Mouse (Mus musculus) neutrophil, adult 5-6 weeks (primary cell): ENCODE data around the gene Ddx46. TPM values are rescaled to one million over a fixed set of nuclear protein-coding genes. Genes with fewer than 3 reads are reported as not detected.
"Not testable (repeated sequence)": the region's sequence is repeated elsewhere in the genome, so short reads cannot be mapped to it uniquely, and the experiment has no call there.

Source experiments
- ATAC-seq: fragments of 151-379, 151-347 bp; 2 replicates; pipeline ENCODE4 v1.8.0; 2017; ENCODE audit warnings: mild to moderate bottlenecking, moderate TSS enrichment; ENCODE audit not compliant: insufficient number of reproducible peaks, poor library complexity, low FRiP score, severe bottlenecking; ENCODE audit errors: extremely low read depth
- total RNA-seq: library from RNA; stranded (forward); fragments of 200-1000 nt; gene quantifications from 2 replicates; pipeline ENCODE4 v1.2.3, GENCODE M21; 2017

The Ddx46 gene
- total RNA-seq, 1 experiment from 2014 or later: 230 TPM

DNA sequence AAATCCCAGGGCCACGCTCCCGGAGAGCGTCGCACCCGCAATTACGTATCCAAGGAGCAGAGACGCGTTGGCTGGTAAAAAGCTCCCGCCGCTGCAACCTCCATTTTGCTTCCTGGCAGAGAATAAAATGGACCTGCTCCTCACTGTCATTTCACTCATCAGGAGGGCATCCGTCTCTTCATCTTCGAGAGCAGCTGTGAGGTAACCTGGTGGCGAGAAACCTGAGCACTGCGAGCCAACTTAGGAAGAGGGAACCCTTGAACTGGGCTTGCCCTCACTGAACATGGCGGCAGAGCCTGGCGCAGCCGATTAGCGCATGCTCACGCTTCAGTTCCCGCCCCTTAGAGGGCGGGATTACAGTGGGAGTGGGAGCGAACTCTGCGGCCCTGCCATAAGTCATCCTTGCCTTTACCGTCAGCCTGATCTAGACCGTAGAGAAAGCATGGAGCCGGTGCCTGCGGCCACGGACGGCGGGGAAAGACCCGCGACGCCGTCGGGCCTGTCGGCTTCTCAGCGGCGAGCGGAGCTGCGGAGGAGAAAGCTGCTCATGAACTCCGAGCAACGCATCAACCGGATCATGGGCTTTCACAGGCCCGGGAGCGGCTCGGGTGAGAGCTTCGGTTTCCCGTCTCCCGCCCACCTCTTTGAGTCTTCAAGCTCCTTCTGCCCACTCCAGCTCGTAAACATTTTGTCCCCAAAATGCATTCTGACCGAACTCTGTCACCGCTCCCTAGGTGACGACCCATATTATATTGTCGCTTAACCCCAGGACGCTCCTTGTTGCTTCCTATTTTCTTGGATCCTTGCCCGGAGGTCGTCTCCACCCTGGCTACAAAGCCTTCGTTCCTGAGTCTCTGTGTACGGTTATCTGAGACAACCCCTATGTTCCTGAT, 11.9 kb upstream of the Ddx46 start, which contains the start of gene Caml:
Gene Caml, plus strand, starts transcription at position 357 of the 893 bp plus-strand sequence.
- peak; percentile 97 for ATAC-seq

DNA sequence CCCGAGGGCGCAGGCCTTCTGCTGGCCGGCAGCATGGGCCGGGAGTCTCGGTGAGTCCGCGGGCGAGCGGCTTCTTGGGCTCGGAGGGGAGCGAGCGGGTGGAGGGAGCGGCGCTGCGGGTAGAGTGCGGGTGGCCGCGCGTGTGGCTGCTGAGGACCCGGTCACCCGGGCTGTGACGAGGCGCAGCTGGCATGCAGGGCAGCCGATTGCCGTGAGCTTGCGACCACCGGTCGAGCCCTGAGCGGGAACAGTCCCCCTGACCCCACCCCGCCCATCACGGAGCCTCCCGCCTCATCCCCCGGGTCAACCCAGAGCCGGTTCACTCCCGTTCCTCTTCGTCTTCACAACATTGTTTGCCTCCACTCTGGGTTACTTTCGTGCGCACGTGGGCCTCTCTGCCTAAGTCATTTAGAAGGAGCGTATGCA, 332 bp downstream of the Ddx46 start:
- ATAC-seq: no peak

DNA sequence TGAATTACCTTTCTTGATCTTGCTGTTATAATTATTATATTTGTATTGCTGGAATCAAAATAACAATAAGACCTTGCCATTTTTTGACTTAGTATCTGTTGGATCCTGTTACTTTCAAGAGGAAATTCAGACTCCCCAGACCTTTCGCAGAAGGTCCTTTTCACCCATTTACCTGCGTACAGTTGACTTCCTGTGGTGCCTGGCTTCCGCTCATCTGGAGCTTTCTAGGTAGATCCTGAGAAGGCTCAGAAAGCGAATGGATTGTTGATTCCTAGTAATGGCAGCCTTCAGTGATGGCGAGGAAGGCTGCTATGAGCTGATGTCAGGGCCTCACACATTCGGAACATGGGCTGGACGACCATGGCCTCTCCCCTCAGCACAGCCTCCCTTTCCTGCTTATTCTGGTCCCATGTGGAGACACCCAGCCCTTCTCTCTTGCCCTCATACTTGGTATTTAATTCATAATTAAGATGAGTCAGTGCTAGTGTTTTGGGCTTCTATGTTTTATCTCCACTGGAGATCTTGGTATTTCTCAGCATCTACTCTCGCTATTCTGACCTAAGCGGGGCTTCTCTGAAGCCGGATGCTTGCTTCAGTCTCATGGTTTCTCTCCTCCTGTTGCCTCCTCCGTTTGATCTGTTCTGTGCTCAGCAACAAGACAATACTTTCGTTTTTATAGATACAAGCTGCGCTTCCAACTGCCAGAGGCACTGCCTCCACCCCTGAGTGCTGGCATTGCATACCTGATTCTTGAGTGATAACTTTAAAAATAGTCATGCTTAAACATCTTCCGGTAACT, 1.6 kb downstream of the Ddx46 start:
- ATAC-seq: no peak

DNA sequence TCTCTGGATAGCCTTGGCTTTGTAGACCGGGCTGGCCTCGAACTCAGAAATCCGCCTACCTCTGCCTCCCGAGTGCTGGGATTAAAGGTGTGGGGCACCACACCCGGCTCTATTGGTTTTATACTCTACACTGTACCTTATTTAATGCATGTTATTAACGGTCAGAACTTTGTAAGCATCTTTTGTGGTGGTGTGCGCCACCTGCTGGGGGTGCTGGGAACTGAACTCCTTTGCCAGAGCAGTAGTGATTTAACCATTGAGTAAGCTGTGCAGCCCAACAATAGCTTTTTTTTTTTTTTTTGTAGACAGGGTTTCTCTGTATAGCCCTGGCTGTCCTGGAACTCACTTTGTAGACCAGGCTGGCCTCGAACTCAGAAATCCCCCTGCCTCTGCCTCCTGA, 5.7 kb downstream of the Ddx46 start:
- peak; percentile 74; the same call in 1 of the 2 replicates for ATAC-seq

DNA sequence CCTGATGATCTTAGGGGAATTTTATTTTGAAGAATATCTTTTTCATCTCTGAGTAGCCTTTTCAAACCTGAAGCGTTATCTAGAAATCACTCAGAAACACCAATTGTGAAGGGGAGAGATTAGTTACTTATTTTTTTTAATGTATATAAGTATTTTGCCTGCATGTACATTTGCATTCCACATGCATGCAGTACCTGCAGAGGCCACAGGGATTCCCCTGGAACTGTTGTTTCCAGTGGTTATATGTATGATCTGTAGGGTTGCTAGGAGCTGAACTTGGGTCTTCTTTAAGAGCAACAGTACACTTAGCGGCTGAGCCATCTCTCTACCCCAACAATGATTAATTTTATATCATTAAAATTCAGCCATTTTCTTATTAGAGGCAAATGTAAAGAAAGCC, 9.7 kb downstream of the Ddx46 start:
- peak; percentile 37; the same call in 1 of the 2 replicates for ATAC-seq

DNA sequence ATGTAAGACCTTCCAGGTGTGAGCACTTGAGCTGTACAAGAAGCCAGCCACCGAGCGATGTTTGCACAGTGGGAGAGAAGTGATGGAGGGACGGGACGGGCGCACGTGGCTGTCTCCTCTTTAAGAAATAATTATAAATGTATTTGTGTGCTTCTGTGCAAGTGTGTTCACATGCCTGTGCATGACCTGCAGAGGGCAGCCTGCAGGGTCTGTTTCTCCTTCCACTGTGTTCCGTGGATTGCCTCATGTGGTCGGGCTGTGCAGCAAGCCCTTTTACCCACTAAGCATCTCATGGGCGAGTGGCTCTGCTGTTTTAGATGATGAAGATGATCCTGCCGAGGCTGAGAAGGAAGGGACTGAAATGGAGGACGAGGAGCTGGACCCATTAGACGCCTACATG, 15.3 kb downstream of the Ddx46 start:
- ATAC-seq: no peak

DNA sequence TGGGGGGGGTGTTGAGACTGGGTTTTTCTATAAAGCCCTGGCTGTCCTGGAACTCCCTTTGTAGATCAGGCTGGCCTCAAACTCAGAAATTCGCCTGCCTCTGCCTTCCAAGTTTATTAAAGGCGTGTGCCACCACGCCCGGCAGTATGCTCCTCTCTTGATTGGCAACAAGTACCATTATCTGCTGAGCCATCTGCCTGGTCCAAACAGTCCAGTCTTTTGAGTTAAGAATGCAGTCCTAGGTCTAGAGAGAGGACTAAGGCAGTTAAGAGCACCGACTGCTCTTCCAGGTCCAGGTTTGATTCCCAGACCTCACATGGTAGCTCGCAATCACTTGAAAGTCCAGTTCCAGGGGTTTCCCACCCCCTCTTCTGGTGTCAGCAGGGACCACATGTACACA, 16.2 kb downstream of the Ddx46 start:
- no peak for ATAC-seq

DNA sequence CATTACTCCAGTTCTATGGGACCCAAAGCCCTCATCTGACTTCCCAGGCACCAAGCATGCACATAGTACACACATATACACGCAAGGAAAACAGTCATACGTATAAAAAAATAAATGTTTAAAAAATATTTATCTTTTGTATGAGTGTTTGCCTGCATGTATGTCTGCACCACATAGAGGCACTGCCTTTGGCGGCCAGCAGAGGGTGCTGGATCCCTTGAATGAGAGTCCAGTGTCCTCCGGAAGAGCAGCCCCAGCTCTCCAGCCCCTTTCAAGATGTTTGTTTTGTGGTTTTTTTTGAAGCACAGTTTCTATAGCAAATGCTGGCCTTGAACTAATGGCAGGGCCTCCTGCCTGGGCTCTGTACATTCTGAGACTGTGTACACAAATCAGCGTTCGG, 33.7 kb downstream of the Ddx46 start:
- no peak for ATAC-seq

DNA sequence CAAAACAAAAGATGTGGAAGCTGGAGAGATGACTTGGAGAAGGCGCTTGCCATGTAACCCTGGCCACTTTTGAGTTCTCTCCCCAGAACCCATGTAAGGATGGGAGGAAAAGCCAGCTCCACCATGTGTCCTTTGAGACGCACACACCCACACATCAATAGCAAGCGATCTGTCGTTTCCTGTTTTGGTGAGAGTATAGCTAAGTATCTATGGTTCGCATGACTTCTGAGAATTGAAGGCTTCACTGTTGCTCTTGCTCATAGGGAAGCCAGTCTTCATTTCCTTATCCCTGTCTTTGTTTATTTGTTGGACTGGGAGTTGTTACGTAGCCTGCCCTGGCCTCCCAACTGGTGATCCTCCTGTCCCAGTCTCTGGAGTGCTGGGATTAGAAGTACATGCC, 37.9 kb downstream of the Ddx46 start:
- no peak for ATAC-seq

DNA sequence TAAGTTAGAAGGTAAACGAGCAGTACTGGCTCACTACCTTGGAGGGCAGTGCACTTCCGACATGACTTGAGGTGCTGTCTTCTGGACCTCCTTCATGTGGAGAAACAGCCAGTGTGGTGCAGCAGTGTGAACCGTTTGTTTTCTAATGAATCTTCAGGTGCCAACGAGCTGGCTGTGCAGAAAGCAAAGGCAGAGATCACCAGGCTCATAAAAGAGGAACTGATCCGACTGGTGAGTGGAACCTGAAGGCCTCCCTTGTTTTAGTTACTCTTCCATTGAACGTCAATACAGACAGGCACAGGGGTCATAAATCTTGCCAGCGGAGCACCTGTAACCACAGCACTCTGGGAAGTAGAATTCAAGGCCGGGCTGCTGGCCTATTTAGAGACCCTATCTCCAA, 42.5 kb downstream of the Ddx46 start:
- ATAC-seq: no peak

DNA sequence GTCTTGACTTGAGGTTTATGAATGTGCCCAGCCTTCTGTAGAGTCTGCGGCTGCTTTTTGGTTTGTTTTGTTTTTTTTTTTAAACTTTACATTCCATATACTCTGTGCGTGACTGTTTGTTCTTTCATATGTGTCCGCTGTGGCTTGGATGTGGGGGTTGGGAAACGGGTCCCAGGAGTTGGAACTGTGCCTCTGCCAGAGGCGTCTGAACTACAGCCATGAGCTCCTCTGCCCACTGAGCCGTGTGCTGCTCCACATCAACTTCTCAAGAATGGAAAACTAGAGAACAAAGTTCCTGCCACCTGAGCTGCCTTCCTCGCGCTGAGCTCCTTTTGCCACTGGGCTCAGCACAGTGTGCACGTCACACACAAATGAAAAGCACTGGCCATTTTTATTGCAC, 47.4 kb downstream of the Ddx46 start:
- ATAC-seq: no peak

DNA sequence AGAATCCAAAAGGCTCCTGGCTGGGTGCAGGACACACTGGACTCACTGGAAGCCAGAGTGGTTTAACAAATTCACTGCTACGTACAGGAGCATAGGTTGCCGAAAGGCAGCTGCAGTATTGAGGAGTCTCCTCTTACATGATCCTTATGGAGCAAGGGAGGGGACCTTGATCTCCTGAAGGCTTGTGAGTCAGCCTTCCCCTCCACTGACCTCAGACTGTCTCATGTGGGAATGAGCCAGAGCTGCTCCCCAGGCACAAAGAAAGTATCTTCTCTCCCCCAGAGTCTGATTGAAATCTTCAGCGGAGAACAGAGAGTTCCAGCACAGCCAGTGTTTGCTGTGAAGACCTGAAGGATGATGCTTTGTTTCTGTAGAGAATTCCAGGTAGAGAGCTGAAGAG, 48.8 kb downstream of the Ddx46 start:
- no peak for ATAC-seq

DNA sequence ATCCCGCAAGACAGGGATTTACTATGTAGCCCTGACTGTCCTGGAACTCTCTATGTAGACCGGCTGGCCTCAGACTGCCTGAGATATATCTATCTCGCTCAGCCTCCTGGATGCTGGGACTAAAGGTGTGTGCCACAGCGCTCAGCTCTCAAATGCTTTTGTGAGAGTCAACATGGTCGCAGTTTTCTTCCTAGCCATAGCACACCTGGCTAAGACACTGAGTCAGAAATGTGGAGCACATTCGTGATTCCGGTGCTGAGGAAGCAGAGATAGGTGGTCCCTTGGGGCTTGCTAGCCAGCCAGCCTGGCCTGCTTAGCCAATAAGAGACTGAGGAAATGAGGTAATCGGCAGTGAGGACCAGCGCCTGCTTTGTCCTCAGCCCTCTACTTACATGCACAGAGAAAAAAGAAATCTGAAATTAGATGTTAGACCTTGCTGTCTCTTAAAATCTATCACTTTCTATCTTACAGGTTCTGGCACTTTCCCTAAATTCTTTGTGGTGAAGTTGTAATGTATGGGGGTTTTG, 51.3 kb downstream of the Ddx46 start:
- ATAC-seq: no peak

DNA sequence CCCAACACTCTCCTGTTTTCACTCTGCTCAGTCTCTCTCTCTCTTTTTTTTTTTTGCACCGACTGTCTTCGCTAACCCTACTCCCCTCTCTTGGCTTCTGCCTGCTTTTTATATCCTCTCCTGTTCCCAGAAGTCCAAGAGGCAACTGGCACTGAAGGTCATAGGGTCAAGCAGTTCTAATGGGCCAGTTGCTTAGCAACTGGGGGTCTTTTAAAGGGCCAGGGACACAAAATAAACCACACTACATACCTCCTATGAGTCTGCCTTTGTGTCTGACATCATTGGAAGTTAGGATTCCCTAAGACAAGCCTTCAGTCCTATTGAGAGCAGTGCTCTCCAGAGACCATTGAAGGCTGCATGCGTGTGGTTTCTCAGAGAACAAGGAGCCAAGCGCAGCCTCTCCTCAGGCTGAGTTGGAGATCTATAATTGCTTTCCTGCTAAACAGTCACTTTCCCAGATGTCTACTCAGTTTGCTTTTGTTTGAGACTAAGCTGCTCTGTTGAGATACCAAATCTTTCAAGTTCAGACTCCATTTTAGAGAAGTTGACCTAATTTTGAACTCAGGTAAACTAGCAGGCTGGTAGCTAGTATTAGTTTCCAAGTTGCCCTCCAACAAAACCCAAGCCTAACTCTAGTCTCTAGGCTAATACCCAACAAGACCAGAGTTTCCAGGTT, 53.2 kb downstream of the Ddx46 start:
- ATAC-seq: no peak

DNA sequence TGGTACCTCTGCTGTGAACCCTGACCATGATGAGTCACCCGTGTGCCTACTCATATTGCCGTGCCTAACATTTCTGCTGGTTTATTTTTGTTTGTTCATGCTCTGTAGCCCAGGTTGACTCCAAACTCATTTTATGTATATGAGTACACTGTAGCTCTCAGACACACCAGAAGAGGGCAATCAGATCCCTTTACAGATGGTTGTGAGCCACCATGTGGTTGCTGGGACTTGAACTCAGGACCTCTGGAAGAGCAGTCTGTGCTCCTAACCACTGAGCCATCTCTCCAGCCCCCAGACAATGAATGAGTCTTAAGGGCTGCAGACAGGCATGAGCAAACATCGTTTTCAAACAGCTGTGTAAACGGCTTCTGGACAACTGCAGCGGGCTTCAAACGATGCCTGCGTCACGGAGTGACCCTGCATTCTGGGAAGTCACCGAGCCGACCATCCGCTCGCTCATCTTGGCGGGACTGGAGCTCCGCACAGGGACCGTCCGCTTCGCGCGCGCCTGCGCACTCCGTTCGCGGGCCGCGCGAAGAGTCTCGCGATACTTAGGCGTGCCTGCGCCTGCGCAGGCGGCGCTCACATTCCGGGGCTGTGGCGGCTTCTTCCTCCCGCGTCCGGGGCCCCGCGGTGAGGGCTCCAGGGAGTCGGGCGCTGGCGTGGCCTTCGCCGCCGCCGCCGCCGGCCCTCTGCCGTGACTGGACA, 57.9 kb downstream of the Ddx46 start, which contains the start of gene B230219D22Rik:
Gene B230219D22Rik, plus strand, starts transcription at position 590 of the 708 bp plus-strand sequence.
- peak; percentile 78 for ATAC-seq

DNA sequence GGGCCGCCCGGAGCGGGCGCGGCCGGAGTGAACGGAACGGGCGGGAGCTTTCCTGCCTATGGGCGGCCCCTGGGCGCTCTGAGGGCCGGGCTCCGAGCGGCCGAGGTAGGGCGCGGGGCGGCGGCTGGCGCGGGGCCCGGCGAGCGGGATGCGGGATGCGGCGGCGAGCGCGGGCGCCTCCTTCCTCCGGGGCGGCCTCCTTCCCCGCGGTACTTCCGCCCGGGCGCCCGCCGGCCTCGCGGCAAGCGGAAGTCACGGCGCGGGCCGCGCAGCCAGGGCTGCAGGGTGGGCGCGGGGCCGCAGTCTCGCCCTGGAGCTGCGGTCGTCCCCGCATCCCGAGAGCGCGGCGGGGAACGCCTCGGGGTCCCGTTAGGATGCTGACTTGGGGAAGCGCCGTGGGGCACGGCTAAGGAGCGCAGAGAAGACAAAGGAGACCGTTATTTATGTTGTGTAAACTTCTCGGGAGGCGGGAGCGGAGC, 58.5 kb downstream of the Ddx46 start:
- ATAC-seq: peak; percentile 31; the same call in 1 of the 2 replicates

DNA sequence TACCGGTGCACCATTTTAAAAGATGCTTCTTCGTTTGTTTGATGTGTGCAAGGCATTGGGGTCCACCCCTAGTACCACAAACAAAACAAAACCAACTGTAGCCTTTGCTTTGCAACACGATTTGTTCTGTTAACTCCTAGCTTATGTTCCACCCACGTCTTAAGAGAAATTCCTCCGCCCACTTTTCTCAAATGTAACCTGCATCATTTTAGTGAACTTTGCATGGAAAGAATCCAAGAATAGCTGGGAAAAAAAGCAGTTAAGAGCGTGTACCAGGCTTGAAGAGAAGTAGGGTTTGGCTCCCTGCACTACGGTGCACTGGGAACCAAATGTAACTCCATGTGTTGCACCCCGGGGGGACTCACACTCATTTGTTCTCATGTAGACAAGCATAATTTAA, 59.3 kb downstream of the Ddx46 start:
- no peak for ATAC-seq

DNA sequence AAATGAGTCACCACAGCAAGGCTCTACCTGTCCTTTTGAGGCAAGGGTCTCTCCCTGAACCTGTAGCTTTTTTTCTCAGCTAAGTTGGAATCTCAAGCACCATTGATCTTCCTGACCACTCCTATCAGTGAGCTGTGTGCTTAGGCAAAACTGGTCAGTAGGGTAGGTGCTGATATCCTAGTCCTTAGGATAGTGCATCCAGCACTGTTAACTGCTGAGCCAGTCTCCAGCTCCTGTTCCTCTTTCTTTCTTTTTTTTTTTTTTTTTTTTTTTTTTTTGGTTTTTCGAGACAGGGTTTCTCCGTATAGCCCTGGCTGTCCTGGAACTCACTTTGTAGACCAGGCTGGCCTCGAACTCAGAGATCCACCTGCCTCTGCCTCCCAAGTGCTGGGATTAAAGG, 61.2 kb downstream of the Ddx46 start:
- not testable (repeated sequence) for ATAC-seq
